Mouse (Mus musculus): ENCODE measurements around the gene Dmxl2. TPM values are rescaled to one million over a fixed set of nuclear protein-coding genes. Genes with fewer than 3 reads are reported as not detected.

Gene Dmxl2
- total RNA-seq, 2 experiments from 2014 or later, result 9.2 to 14.4 TPM

DNA sequence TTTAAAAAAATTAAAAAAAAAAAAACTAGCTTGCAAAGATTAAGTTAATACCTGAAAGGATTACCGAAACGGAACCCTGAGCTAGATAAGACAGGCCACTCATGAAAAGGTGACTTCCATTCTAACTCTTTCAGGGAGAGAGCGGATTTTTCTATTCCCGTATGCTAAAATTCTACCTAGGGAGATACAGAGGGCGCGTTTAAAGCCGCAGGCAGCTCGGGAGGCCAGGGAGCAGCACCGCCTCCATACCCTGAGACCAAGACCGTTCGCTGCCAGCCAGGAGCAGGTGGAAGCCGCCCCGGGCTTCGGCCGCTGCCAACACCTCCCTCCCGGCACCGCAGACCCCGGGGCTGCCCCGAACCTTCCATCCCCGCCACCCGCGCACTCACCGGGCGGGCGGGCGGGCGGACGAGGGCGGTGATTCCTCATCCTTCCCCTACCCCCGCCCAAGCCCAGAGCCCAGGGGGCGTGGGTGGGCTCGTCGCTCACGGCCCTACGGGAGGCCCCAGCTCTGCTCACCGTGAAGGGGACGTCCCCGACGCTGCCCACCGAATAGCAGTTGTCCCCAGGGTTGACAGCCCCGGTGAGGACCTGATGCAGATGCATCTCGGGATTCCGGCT is 484 bp downstream of the Dmxl2 start:
- ATAC-seq (replicated peaks; ENCODE audit: poor library complexity, severe bottlenecking), result peak; percentile 25

DNA sequence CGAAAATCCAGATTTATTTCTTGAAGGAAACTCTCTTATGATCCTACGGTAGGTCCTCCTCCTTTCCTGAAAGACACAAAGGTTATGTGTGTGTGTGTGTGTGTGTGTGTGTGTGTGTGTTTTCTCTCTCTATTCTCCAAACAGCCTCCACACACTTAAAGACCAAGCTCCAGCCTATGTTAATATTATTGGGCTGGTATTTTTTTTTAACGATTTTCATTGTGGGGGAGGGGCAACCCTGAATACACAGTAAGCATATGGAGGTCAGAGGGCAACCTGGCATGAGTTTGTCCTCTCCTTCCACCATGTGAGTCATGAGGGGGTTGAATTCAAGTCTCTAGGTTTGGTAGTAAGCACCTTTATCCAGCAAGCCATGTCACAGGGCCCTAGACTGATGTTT is 1.6 kb downstream of the Dmxl2 start:
- no peak for ATAC-seq (replicated peaks; ENCODE audit: poor library complexity, severe bottlenecking)

GRCm38 (mm10) chr9:54499291-54499690 is 2.1 kb downstream of the Dmxl2 start:
- no peak for ATAC-seq (replicated peaks; ENCODE audit: poor library complexity, severe bottlenecking)

DNA sequence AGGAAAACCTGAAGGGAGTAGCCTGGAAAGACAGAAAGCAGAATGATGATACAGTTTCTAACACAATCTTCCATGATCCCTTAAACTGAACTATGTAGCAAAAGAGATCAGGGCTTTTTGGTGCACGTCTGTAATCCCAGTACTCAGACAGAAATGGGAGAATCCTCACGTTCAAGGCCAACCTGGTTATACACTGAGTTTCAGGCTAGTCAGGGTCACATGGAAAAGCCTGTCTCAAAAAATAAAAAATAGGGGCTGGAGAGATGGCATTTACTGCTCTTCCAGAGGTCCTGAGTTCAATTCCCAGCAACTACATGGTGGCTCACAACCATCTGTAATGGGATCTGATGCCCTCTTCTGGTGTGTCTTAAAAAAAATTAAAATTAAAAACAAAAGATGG is 11.0 kb downstream of the Dmxl2 start:
- no peak for ATAC-seq (replicated peaks; ENCODE audit: poor library complexity, severe bottlenecking)

GRCm38 (mm10) chr9:54489599-54489998 is 11.8 kb downstream of the Dmxl2 start:
- ATAC-seq (replicated peaks; ENCODE audit: poor library complexity, severe bottlenecking), result no peak

GRCm38 (mm10) chr9:54484927-54485326 is 16.5 kb downstream of the Dmxl2 start:
- ATAC-seq (replicated peaks; ENCODE audit: poor library complexity, severe bottlenecking), result no peak

GRCm38 (mm10) chr9:54483215-54483614 is 18.2 kb downstream of the Dmxl2 start:
- no peak for ATAC-seq (replicated peaks; ENCODE audit: poor library complexity, severe bottlenecking)

GRCm38 (mm10) chr9:54482763-54483162 is 18.7 kb downstream of the Dmxl2 start:
- ATAC-seq (replicated peaks; ENCODE audit: poor library complexity, severe bottlenecking), result no peak

DNA sequence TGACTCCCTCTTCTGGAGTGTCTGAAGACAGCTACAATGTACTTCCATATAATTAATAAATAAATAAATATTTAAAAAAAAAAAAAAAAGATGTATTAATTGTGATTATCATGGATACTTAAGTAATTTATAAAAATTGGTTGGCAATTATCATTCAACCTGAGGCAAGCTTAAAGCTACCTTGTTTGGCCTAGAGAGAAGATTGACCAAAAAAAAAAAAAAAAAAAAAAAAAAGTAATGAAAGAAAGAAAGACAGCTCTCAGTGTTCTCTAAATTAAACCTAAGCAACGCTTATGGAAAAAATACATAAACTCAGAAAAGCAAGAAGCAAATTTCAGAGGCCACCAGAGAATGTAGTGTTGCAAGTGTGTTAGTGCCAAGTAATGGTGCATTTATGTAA is 22.4 kb downstream of the Dmxl2 start:
- no peak for ATAC-seq (replicated peaks; ENCODE audit: poor library complexity, severe bottlenecking)

- ATAC-seq (replicated peaks; ENCODE audit: poor library complexity, severe bottlenecking), result peak; percentile 84
Observed at GRCm38 (mm10) chr9:54478117-54478516, 23.3 kb downstream of the Dmxl2 start.

GRCm38 (mm10) chr9:54474546-54474945 is 26.9 kb downstream of the Dmxl2 start:
- ATAC-seq (replicated peaks; ENCODE audit: poor library complexity, severe bottlenecking), result no peak

DNA sequence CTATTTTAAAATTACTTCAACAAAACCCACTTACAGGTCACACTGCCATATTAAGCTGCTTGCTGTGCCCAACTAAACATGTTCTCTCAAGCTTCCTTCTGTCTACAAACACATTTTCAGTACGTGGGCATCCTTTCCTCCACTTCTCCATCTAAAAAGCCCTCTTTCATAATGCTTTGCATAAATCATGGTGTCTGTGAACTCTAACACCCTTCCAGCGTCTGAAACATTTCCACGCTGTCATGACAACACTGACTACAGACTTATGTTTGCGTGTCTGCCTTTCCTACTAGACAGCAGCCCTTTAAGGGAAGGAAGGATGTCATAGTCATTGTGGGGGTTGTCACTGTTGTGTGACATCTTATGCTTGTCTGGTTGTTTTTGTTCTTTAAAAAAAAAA is 27.4 kb downstream of the Dmxl2 start:
- ATAC-seq (replicated peaks; ENCODE audit: poor library complexity, severe bottlenecking), result peak; percentile 46

DNA sequence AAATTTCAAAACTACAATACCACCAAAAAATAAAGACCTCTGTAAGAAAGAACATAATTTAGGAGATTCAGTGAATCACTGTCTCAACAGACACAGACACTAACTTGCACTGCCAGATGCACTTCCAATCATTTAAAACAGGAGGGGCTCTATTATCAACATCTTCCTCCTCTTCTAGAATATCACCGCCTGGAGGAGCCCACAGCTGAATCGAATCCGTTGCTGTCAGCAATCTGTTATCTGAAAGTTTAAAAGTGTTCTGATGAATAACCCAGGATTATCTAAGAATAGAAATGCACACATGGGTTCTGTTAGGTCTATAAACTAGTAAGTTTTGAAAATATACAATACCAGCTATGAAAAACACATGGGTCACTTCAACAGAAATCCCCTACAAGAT is 28.6 kb downstream of the Dmxl2 start:
- no peak for ATAC-seq (replicated peaks; ENCODE audit: poor library complexity, severe bottlenecking)

DNA sequence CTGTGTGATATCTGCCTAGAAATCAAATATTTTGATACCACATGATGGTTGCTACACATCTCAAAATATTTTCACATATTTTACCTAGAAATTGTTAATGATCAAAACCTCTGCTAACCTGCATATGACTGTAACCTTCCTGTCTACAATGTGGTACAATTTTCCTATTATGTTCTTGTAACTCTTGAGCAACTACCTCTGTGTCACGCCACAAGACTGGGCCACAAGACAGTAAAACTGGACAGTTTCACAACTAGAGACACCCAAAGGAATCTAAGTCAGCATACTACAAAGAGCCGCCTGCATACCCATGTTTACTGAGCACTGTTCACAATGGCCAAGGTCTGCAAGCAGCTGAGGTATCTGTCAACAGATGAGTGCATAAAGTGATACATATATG is 32.1 kb downstream of the Dmxl2 start:
- peak; percentile 86 for ATAC-seq (replicated peaks; ENCODE audit: poor library complexity, severe bottlenecking)

- peak; percentile 88 for ATAC-seq (replicated peaks; ENCODE audit: poor library complexity, severe bottlenecking)
Observed at GRCm38 (mm10) chr9:54467433-54467933, 33.9 kb downstream of the Dmxl2 start.

DNA sequence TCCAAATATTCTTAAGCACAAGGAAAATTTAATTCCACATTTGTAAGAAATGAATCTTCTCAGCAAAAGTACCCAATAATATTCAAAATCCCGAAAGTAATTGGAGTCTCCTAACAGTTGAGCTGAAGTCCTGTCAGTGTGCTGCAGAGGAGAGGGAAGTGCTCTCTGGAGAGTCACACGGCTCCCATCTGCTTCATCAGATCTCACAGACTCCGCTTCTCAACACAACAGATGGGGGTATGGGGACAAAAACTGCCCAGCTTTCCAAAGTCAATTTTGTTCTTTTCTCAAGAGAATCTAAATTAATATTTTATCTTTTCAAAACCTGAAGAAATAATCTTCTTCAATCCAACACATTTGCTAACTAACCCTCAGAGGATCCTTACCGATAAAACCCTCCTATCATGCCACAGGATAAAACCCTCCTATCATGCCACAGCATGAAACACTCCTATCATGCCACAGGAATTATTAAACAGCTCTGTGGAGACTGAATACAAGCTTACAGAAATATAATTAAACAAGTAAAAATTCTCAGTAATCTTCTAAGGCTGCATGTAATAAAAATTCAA is 37.9 kb downstream of the Dmxl2 start:
- ATAC-seq (replicated peaks; ENCODE audit: poor library complexity, severe bottlenecking), result no peak

DNA sequence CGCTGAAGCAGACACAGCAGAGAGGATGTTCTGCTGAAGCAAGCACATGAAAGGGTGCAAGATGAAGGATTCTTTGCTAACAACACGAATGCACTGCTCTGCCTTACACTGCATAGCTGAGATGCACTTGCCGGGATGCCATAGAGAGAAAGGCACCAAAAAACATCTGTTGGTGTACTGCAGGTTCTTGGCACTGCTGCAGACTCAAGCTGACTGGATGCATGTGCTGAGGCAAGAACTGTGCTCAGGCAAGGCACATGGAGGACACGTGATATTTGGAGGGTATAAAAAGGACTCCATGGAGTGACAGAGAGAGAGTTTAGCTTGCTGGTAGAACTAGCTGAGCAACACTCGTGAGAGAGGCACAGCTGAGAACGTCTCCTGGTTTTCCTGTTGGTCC is 62.4 kb downstream of the Dmxl2 start:
- ATAC-seq (replicated peaks; ENCODE audit: poor library complexity, severe bottlenecking), result no peak

GRCm38 (mm10) chr9:54438246-54438645 is 63.2 kb downstream of the Dmxl2 start:
- ATAC-seq (replicated peaks; ENCODE audit: poor library complexity, severe bottlenecking), result peak; percentile 73

- ATAC-seq (replicated peaks; ENCODE audit: poor library complexity, severe bottlenecking), result no peak
Observed at GRCm38 (mm10) chr9:54416238-54416637, 85.2 kb downstream of the Dmxl2 start.

DNA sequence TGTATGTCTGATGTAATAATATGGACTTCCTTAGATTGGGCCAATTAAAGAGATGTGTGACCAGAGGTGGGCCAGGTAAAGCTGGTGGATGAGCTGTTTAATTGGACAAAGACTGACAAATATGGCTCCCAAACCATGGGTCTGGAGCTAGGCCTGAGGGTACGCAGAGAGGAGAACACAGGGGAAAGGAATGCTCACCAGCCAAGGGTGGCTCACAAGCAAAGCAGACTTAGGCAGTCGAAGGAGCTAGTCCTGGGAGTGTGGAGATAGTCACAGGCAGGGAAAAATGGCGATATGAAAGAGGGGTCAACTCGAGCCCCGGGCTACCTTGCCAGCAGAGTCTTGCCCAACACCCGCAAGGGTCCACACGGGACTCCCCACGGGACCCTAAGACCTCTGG is 144.7 kb downstream of the Dmxl2 start:
- ATAC-seq (replicated peaks; ENCODE audit: poor library complexity, severe bottlenecking), result no peak

GRCm38 (mm10) chr9:54342026-54342425 is 159.4 kb downstream of the Dmxl2 start:
- ATAC-seq (replicated peaks; ENCODE audit: poor library complexity, severe bottlenecking), result no peak

GRCm38 (mm10) chr9:54336532-54337144 is 164.8 kb downstream of the Dmxl2 start:
- no peak for ATAC-seq (replicated peaks; ENCODE audit: poor library complexity, severe bottlenecking)
